Mouse (Mus musculus) lung, postnatal 0 days (tissue): ENCODE data around the gene Vax1. TPM values are rescaled to one million over a fixed set of nuclear protein-coding genes. Genes with fewer than 3 reads are reported as not detected.

Source experiments
- ATAC-seq: fragments of 200-750 bp; cut with Nextera tagmentation; 2 replicates; pipeline ENCODE4 v1.8.0; 2017; ENCODE audit warnings: moderate library complexity
- DNase-seq: peaks from one replicate; pipeline ENCODE4 v3.0.0-alpha.2; 2016; ENCODE audit warnings: low spot score
- H3K27ac ChIP-seq: fragments of 300-500 bp; sonication (generic); 2 replicates; pipeline ENCODE4 v1.5.1; 2014; ENCODE audit warnings: antibody characterized with exemption, mild to moderate bottlenecking, low read length, mixed read lengths
- H3K27me3 ChIP-seq: fragments of 300-500 bp; sonication (generic); replicated peaks from 2 replicates; pipeline ENCODE4 v1.6.1; 2014; ENCODE audit warnings: low read length, mixed read lengths; ENCODE audit not compliant: insufficient read depth
- H3K36me3 ChIP-seq: fragments of 300-500 bp; sonication (generic); 2 replicates; pipeline ENCODE4 v1.6.1; 2014; ENCODE audit warnings: low read length, mixed read lengths; ENCODE audit not compliant: insufficient read depth
- H3K4me1 ChIP-seq: fragments of 300-500 bp; sonication (generic); 2 replicates; pipeline ENCODE4 v1.6.1; 2014; ENCODE audit warnings: antibody characterized with exemption, low read depth, low read length, mixed read lengths; ENCODE audit not compliant: insufficient read depth
- H3K4me2 ChIP-seq: fragments of 300-500 bp; sonication (generic); replicated peaks from 2 replicates; pipeline ENCODE4 v1.6.1; 2014; ENCODE audit warnings: low read depth, mild to moderate bottlenecking, low read length, moderate library complexity, mixed read lengths
- H3K4me3 ChIP-seq: fragments of 300-500 bp; sonication (generic); 2 replicates; pipeline ENCODE4 v1.5.1; 2014; ENCODE audit warnings: low read depth, low read length
- H3K9ac ChIP-seq: fragments of 300-500 bp; sonication (generic); replicated peaks from 2 replicates; pipeline ENCODE4 v1.6.1; 2014; ENCODE audit warnings: low read depth, mild to moderate bottlenecking
- H3K9me3 ChIP-seq: fragments of 300-500 bp; sonication (generic); 2 replicates; pipeline ENCODE4 v1.6.1; 2016; ENCODE audit warnings: low read length, mixed read lengths
- CTCF ChIP-seq: IDR thresholded peaks from 2 replicates; pipeline ENCODE4 v1.5.1; 2016; ENCODE audit warnings: antibody characterized with exemption, mild to moderate bottlenecking
- EP300 ChIP-seq: IDR thresholded peaks from 2 replicates; pipeline ENCODE4 v1.6.1; 2016; ENCODE audit warnings: antibody characterized with exemption, mild to moderate bottlenecking, control low read depth
- WGBS: fragments of 180-500 bp; shearing (Covaris S2); extraction: QIAGEN DNeasy Blood & Tissue Kit; methylation state at CpG from one replicate; pipeline ENCODE4 v1.1.7; 2014; 5-methylcytosine and 5-hydroxymethylcytosine counted together
- polyA plus RNA-seq: library from polyadenylated mRNA; unstranded; fragments of >200 nt; fragmentation: Nextera tagmentation; extraction: Ambion mirVana; gene quantifications from 2 replicates; pipeline ENCODE4 v1.2.1, GENCODE M21; 2015

Gene Vax1
- polyA plus RNA-seq, 1 experiment from 2014 or later = not detected

GRCm38 (mm10) chr19:59166311-59166761 is 3.5 kb downstream of the Vax1 start:
- H3K27me3 ChIP-seq = peaks cover 91% of the 10 kb centered on the region
- no peak for DNase-seq

GRCm38 (mm10) chr19:59165577-59165976 is 4.3 kb downstream of the Vax1 start:
- ATAC-seq = no peak
- H3K4me3 ChIP-seq = 0 out of 2 replicates have a peak overlapping the region, but pooled peaks have one; percentile 37
- no peak for DNase-seq
- WGBS = 7% methylated on average over 7 of the region's 7 CpGs
- H3K36me3 ChIP-seq = no peaks in the 10 kb centered on the region
- H3K9ac ChIP-seq = no peak overlapping the region
- no peak overlapping the region for H3K4me2 ChIP-seq
- H3K27me3 ChIP-seq = peaks cover 84% of the 10 kb centered on the region
- H3K4me1 ChIP-seq = 0 out of 2 replicates have a peak, but pooled peaks cover 6% of the 10 kb centered on the region
- no peak for TF ChIP-seq EP300
- TF ChIP-seq CTCF = no peak
- no peak overlapping the region for H3K27ac ChIP-seq
- no peaks in the 10 kb centered on the region for H3K9me3 ChIP-seq

More at GRCm38 (mm10) chr19:59166311-59166761, 3.5 kb downstream of the Vax1 start:
- under 1% methylated on average over 43 of the region's 55 CpGs for WGBS
- no peaks in the 10 kb centered on the region for H3K36me3 ChIP-seq
- H3K4me3 ChIP-seq = peak overlapping the region; percentile 37
- TF ChIP-seq CTCF (no peak), EP300 (no peak)
- no peak overlapping the region for H3K27ac ChIP-seq
- no peak overlapping the region for H3K9ac ChIP-seq
- 0 out of 2 replicates have a peak, but pooled peaks cover 6% of the 10 kb centered on the region for H3K4me1 ChIP-seq
- H3K4me2 ChIP-seq = peak overlapping the region; percentile 60
- ATAC-seq = peak; percentile 56
- H3K9me3 ChIP-seq = no peaks in the 10 kb centered on the region

DNA sequence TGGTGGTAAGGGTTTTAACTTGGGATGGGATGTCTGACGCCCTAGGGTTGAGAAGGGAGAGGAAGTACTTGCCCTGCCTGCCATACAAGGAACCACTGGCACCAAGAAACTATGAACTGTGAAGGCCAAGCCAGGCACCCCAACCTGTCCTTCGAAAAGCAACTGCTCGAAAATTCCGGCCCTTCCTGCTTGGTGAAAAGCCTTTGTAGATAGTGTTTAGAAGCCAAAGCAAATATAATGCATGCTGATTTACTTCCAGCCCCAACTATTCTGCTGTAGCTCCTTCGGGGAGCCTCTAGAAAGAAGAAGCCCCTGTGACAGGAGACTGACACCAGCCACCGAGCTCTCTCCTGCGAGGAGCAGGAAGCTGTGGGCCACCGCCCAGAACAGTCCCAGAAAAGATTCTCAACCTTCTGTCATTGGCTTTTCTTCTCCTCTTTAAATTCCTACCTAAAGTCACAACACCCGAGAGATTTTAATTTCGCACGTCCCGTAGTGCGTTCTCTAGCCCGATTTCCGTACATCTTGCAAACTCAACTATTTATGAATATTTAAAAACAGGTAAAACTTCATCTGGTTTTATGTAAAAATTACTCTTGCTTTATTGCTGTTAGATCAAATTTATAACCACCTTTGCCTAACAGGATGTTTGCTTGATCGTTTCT is 4.8 kb downstream of the Vax1 start:
- TF ChIP-seq CTCF (no peak), EP300 (no peak)
- H3K4me1 ChIP-seq = 0 out of 2 replicates have a peak, but pooled peaks cover under 1% of the 10 kb centered on the region
- no peak overlapping the region for H3K27ac ChIP-seq
- no peaks in the 10 kb centered on the region for H3K9me3 ChIP-seq
- H3K4me3 ChIP-seq = no peak overlapping the region
- ATAC-seq (no peak), DNase-seq (no peak)
- 10% methylated on average over 16 of the region's 16 CpGs for WGBS
- H3K4me2 ChIP-seq = no peak overlapping the region
- H3K27me3 ChIP-seq = peaks cover 78% of the 10 kb centered on the region
- H3K36me3 ChIP-seq = no peaks in the 10 kb centered on the region
- H3K9ac ChIP-seq = no peak overlapping the region

DNA sequence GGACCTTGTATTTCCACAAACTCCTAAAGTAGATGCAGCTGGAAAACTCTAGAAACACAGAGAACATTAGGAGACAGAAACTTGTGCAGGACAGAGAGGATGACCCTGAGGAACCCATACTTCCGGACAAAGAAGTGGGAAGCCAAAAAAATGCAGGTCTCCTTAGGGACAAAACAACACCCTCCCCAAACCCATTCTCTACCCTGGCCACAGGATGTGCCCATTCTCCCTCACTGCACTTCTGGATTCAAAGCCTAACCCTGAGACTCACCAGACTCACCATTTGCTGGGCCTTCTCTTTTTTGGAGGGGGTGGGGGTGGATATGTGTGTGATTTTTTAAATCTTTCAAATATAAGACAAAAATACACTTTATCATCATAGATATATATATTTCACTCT is 5.7 kb downstream of the Vax1 start:
- H3K4me1 ChIP-seq = no peaks in the 10 kb centered on the region
- 12% methylated on average over 1 of the region's 1 CpGs for WGBS
- no peak for TF ChIP-seq CTCF
- no peaks in the 10 kb centered on the region for H3K9me3 ChIP-seq
- no peak for ATAC-seq
- H3K36me3 ChIP-seq = no peaks in the 10 kb centered on the region
- H3K4me2 ChIP-seq = no peak overlapping the region
- H3K4me3 ChIP-seq = no peak overlapping the region
- H3K9ac ChIP-seq = no peak overlapping the region
- DNase-seq = no peak
- peaks cover 70% of the 10 kb centered on the region for H3K27me3 ChIP-seq
- no peak overlapping the region for H3K27ac ChIP-seq

- WGBS = 48% methylated on average over 4 of the region's 4 CpGs
- no peaks in the 10 kb centered on the region for H3K4me1 ChIP-seq
- H3K9me3 ChIP-seq = no peaks in the 10 kb centered on the region
- peaks cover 9% of the 10 kb centered on the region; the same call in 1 of the 2 replicates for H3K27me3 ChIP-seq
- no peak for ATAC-seq
- TF ChIP-seq CTCF (no peak), EP300 (no peak)
- H3K4me2 ChIP-seq = no peak overlapping the region
- DNase-seq = no peak
- no peak overlapping the region for H3K9ac ChIP-seq
- no peak overlapping the region for H3K4me3 ChIP-seq
- H3K27ac ChIP-seq = no peak overlapping the region
- H3K36me3 ChIP-seq = no peaks in the 10 kb centered on the region
Observed at GRCm38 (mm10) chr19:59156702-59157101, 13.2 kb downstream of the Vax1 start.

- Histone ChIP-seq H3K9me3 (no peaks in the 10 kb centered on the region), H3K4me2 (no peak overlapping the region), H3K36me3 (no peaks in the 10 kb centered on the region), H3K27ac (no peak overlapping the region), H3K27me3 (0 out of 2 replicates have a peak, but pooled peaks cover 6% of the 10 kb centered on the region), H3K4me1 (no peaks in the 10 kb centered on the region), H3K4me3 (no peak overlapping the region), H3K9ac (no peak overlapping the region)
- ATAC-seq (no peak), DNase-seq (no peak)
- TF ChIP-seq CTCF = no peak
- no peak for TF ChIP-seq EP300
- 76% methylated on average over 2 of the region's 2 CpGs for WGBS
Observed at GRCm38 (mm10) chr19:59154171-59154570, 15.7 kb downstream of the Vax1 start.
